Mouse (Mus musculus): ENCODE measurements around the gene Cacna2d3. TPM values are rescaled to one million over a fixed set of nuclear protein-coding genes. Genes with fewer than 3 reads are reported as not detected.

The Cacna2d3 gene
- total and polyA plus RNA-seq, 3 experiments, result not detected

- H3K27ac ChIP-seq (ENCODE audit: insufficient read depth, low read depth), result no peak overlapping the region
- H3K9ac ChIP-seq (ENCODE audit: insufficient read depth, low read depth), result no peak overlapping the region
- dilution Hi-C loops (cut with MboI; ENCODE audit: extremely low pct_ligation_motif_present, extremely low pct_unique_long_range_greater_than_20kb, low sequenced_read_pairs) (no loop called here), in situ Hi-C loops (cut with MboI; ENCODE audit: low pct_ligation_motif_present, low pct_unique_long_range_greater_than_20kb, low sequenced_read_pairs) (no loop called here)
- no peak for DNase-seq (ENCODE audit: extremely low read depth)
- H3K4me3 ChIP-seq (replicated peaks in 1 of 3; ENCODE audit: low read depth in 2 of 3, low read length in 2 of 3, poor library complexity in 1 of 3), result no peak overlapping the region
- TF ChIP-seq CHD1 (IDR thresholded peaks at IDR 0.05; ENCODE audit: low read depth, low read length) (no peak), KAT2A (IDR thresholded peaks at IDR 0.05; ENCODE audit: insufficient replicate concordance, low read length) (no peak), SIN3A (IDR thresholded peaks at IDR 0.05; ENCODE audit: low read length) (no peak), GABPA (IDR thresholded peaks at IDR 0.05; ENCODE audit: insufficient replicate concordance, low read depth, low read length) (no peak), IRF4 (IDR thresholded peaks at IDR 0.05; ENCODE audit: low read depth, low read length) (no peak), USF1 (IDR thresholded peaks at IDR 0.05; ENCODE audit: low read depth, low read length) (no peak), HCFC1 (IDR thresholded peaks at IDR 0.05; ENCODE audit: low read depth, low read length) (no peak), POLR2A (IDR thresholded peaks at IDR 0.05; ENCODE audit: low read depth, low read length) (no peak), RAD21 (IDR thresholded peaks at IDR 0.05; ENCODE audit: low read depth, low read length) (no peak), JUND (conservative IDR thresholded peaks at IDR 0.05; ENCODE audit: low read depth, low read length) (no peak), JUN (IDR thresholded peaks at IDR 0.05; ENCODE audit: insufficient read depth, low read depth, low read length) (no peak), MYC (IDR thresholded peaks at IDR 0.05; ENCODE audit: low read depth, low read length) (no peak), TBP (conservative IDR thresholded peaks at IDR 0.05; ENCODE audit: low read depth, low read length) (no peak)
- H3K79me2 ChIP-seq (replicated peaks; ENCODE audit: control insufficient read depth, extremely low read depth, insufficient read depth, poor library complexity, severe bottlenecking), result no peaks in the 10 kb centered on the region
- H3K4me1 ChIP-seq (ENCODE audit: control insufficient read depth in 1 of 2, insufficient read depth in 2 of 2), result no peaks in the 10 kb centered on the region
- H3K27me3 ChIP-seq (replicated peaks), result no peaks in the 10 kb centered on the region
- no peak overlapping the region for H3K4me2 ChIP-seq (ENCODE audit: insufficient read depth, low read depth, poor library complexity, severe bottlenecking)
- H3K9me3 ChIP-seq (replicated peaks; ENCODE audit: low read length), result peaks cover 73% of the 10 kb centered on the region
- H3K36me3 ChIP-seq (replicated peaks in 1 of 2; ENCODE audit: control insufficient read depth in 1 of 2, insufficient read depth in 1 of 2, low read length in 1 of 2), result no peaks in the 10 kb centered on the region
Observed at GRCm38 (mm10) chr14:28966881-28967280, 754.8 kb downstream of the Cacna2d3 start.

GRCm38 (mm10) chr14:28961379-28961778 is 760.3 kb downstream of the Cacna2d3 start:
- no peak overlapping the region for H3K4me2 ChIP-seq (ENCODE audit: insufficient read depth, low read depth, poor library complexity, severe bottlenecking)
- no peak overlapping the region for H3K27ac ChIP-seq (ENCODE audit: insufficient read depth, low read depth)
- no peak overlapping the region for H3K4me3 ChIP-seq (replicated peaks in 1 of 3; ENCODE audit: low read depth in 2 of 3, low read length in 2 of 3, poor library complexity in 1 of 3)
- DNase-seq (ENCODE audit: extremely low read depth), result no peak
- dilution Hi-C loops (cut with MboI; ENCODE audit: extremely low pct_ligation_motif_present, extremely low pct_unique_long_range_greater_than_20kb, low sequenced_read_pairs), result no loop called here
- no peak overlapping the region for H3K9ac ChIP-seq (ENCODE audit: insufficient read depth, low read depth)
- no peaks in the 10 kb centered on the region for H3K36me3 ChIP-seq (replicated peaks in 1 of 2; ENCODE audit: control insufficient read depth in 1 of 2, insufficient read depth in 1 of 2, low read length in 1 of 2)
- in situ Hi-C loops (cut with MboI; ENCODE audit: low pct_ligation_motif_present, low pct_unique_long_range_greater_than_20kb, low sequenced_read_pairs), result no loop called here
- H3K4me1 ChIP-seq (ENCODE audit: control insufficient read depth in 1 of 2, insufficient read depth in 2 of 2), result no peaks in the 10 kb centered on the region
- no peaks in the 10 kb centered on the region for H3K27me3 ChIP-seq (replicated peaks)
- TF ChIP-seq ZMIZ1 (IDR thresholded peaks at IDR 0.05; ENCODE audit: low read depth, low read length) (no peak), MYC (IDR thresholded peaks at IDR 0.05; ENCODE audit: low read depth, low read length) (no peak), KAT2A (IDR thresholded peaks at IDR 0.05; ENCODE audit: insufficient replicate concordance, low read length) (no peak), CHD1 (IDR thresholded peaks at IDR 0.05; ENCODE audit: low read depth, low read length) (no peak), USF2 (conservative IDR thresholded peaks at IDR 0.05; ENCODE audit: low read depth, low read length) (no peak), IRF4 (IDR thresholded peaks at IDR 0.05; ENCODE audit: low read depth, low read length) (no peak), MAX (IDR thresholded peaks at IDR 0.05; ENCODE audit: low read length) (no peak), MEF2A (IDR thresholded peaks at IDR 0.05; ENCODE audit: borderline replicate concordance, low read depth, low read length) (no peak), MAFK (IDR thresholded peaks at IDR 0.05; ENCODE audit: insufficient replicate concordance, low read length) (no peak), PAX5 (IDR thresholded peaks at IDR 0.05; ENCODE audit: low read length) (no peak), ZC3H11A (IDR thresholded peaks at IDR 0.05; ENCODE audit: low read depth, low read length) (no peak), POLR2AphosphoS2 (IDR thresholded peaks at IDR 0.05; ENCODE audit: low read depth, low read length) (no peak), CHD2 (IDR thresholded peaks at IDR 0.05; ENCODE audit: low read length) (no peak), USF1 (IDR thresholded peaks at IDR 0.05; ENCODE audit: low read depth, low read length) (no peak), RCOR1 (conservative IDR thresholded peaks at IDR 0.05; ENCODE audit: low read depth, low read length) (no peak), MXI1 (IDR thresholded peaks at IDR 0.05; ENCODE audit: low read depth, low read length) (no peak), JUND (conservative IDR thresholded peaks at IDR 0.05; ENCODE audit: low read depth, low read length) (no peak)
- no peaks in the 10 kb centered on the region for H3K79me2 ChIP-seq (replicated peaks; ENCODE audit: control insufficient read depth, extremely low read depth, insufficient read depth, poor library complexity, severe bottlenecking)
- peaks cover 77% of the 10 kb centered on the region for H3K9me3 ChIP-seq (replicated peaks; ENCODE audit: low read length)

All from CH12.LX (cell line).